Comparison of ENCODE assay signal across 17 mouse cellular contexts in genomic region chr1:125724304-125724703, GRCm38 (mm10). TPM values are rescaled to one million over a fixed set of nuclear protein-coding genes. Genes with fewer than 3 reads are reported as not detected.
DNase-seq lines count a peak whose midpoint lies in the region; ATAC-seq and TF ChIP-seq lines count a peak whose summit lies in the region.
"Had no signal": no experiment of that assay in that cellular context is flagged by ENCODE, and none has a peak within 500 bp of the region (broad histone marks: within the 10 kb centered on the region; RNA-seq: fewer than 3 reads in every experiment).

No protein-coding gene starts in this region.

- H3K9me3 ChIP-seq in forebrain, embryonic 15.5 days, result no peaks in the 10 kb centered on the region
- no peaks in the 10 kb centered on the region for H3K9me3 ChIP-seq in forebrain, embryonic 12.5 days
- H3K9me3 ChIP-seq in forebrain, postnatal 0 days (ENCODE audit: low read length), result no peaks in the 10 kb centered on the region
- H3K9me3 ChIP-seq: heart, embryonic 12.5 days; neural tube, embryonic 12.5 days had no signal

- ATAC-seq in forebrain, embryonic 15.5 days (replicated peaks), result peak; percentile 68
- no peak for ATAC-seq in forebrain, embryonic 12.5 days (ENCODE audit: low FRiP score)
- ATAC-seq in forebrain, postnatal 0 days, result peak; percentile 81
- ATAC-seq: liver, postnatal 0 days had no signal

- 68% methylated on average over 5 of the region's 5 CpGs for WGBS in forebrain, embryonic 15.5 days
- WGBS in forebrain, embryonic 12.5 days, result 88% methylated on average over 5 of the region's 5 CpGs
- 66% methylated on average over 5 of the region's 5 CpGs for WGBS in forebrain, postnatal 0 days

- no peaks in the 10 kb centered on the region for H3K4me1 ChIP-seq in forebrain, embryonic 15.5 days
- no peaks in the 10 kb centered on the region for H3K4me1 ChIP-seq in forebrain, embryonic 12.5 days
- H3K4me1 ChIP-seq in forebrain, postnatal 0 days (ENCODE audit: insufficient read depth), result no peaks in the 10 kb centered on the region
- H3K4me1 ChIP-seq: megakaryocyte, embryonic 14.5 days; neural tube, embryonic 12.5 days had no signal

- H3K4me2 ChIP-seq in forebrain, embryonic 15.5 days (replicated peaks), result no peak overlapping the region
- H3K4me2 ChIP-seq in forebrain, embryonic 12.5 days, result no peak overlapping the region
- H3K4me2 ChIP-seq in forebrain, postnatal 0 days (ENCODE audit: low read depth), result no peak overlapping the region
- H3K4me2 ChIP-seq: heart, embryonic 12.5 days; neural tube, embryonic 12.5 days had no signal

- intact Hi-C loops in left cerebral cortex, postnatal 4 days (cut with DNase I), result no loop called here

- no peak for TF ChIP-seq CTCF in forebrain, postnatal 0 days (IDR thresholded peaks at IDR 0.05; ENCODE audit: low read depth)

- peak; percentile 75 for DNase-seq in forebrain, postnatal 0 days
- DNase-seq in layer of hippocampus, postnatal 10 days (ENCODE audit: low spot score in 2 of 2), result peak; percentile 64 to 65
- DNase-seq in left cerebral cortex, postnatal 4 days, result peak; percentile 77
- DNase-seq in retina, embryonic 14.5 days (ENCODE audit: low spot score), result no peak
- DNase-seq in gastrocnemius, postnatal 25 days, result no peak
- DNase-seq in kidney, adult 18-20 months, result no peak
- DNase-seq: adrenal gland, adult 2 months; cerebellum, adult 18-20 months; kidney, postnatal 4 days; liver, postnatal 0 days; spleen, adult 18-20 months; thymus, adult 18-20 months had no signal

- no peak overlapping the region for H3K27ac ChIP-seq in forebrain, embryonic 15.5 days (replicated peaks)
- no peak overlapping the region for H3K27ac ChIP-seq in forebrain, embryonic 12.5 days
- no peak overlapping the region for H3K27ac ChIP-seq in forebrain, postnatal 0 days (ENCODE audit: low read depth, low read length)
- H3K27ac ChIP-seq: neural tube, embryonic 12.5 days had no signal

- no peak overlapping the region for H3K4me3 ChIP-seq in forebrain, embryonic 15.5 days
- no peak overlapping the region for H3K4me3 ChIP-seq in forebrain, embryonic 12.5 days (replicated peaks)
- H3K4me3 ChIP-seq in forebrain, postnatal 0 days (ENCODE audit: low read depth, low read length), result no peak overlapping the region
- H3K4me3 ChIP-seq: heart, embryonic 12.5 days; megakaryocyte, embryonic 14.5 days; neural tube, embryonic 12.5 days had no signal

- H3K9ac ChIP-seq in forebrain, embryonic 15.5 days (replicated peaks), result no peak overlapping the region
- H3K9ac ChIP-seq in forebrain, embryonic 12.5 days, result no peak overlapping the region
- H3K9ac ChIP-seq in forebrain, postnatal 0 days, result no peak overlapping the region
- H3K9ac ChIP-seq: heart, embryonic 12.5 days; liver, postnatal 0 days; neural tube, embryonic 12.5 days had no signal

- no peaks in the 10 kb centered on the region for H3K36me3 ChIP-seq in forebrain, embryonic 15.5 days
- no peaks in the 10 kb centered on the region for H3K36me3 ChIP-seq in forebrain, embryonic 12.5 days (replicated peaks)
- H3K36me3 ChIP-seq in forebrain, postnatal 0 days (ENCODE audit: insufficient read depth), result no peaks in the 10 kb centered on the region
- H3K36me3 ChIP-seq: heart, embryonic 12.5 days; neural tube, embryonic 12.5 days had no signal

- no peaks in the 10 kb centered on the region for H3K27me3 ChIP-seq in forebrain, embryonic 15.5 days
- no peaks in the 10 kb centered on the region for H3K27me3 ChIP-seq in forebrain, embryonic 12.5 days
- no peaks in the 10 kb centered on the region for H3K27me3 ChIP-seq in forebrain, postnatal 0 days (ENCODE audit: insufficient read depth, low read length)
- H3K27me3 ChIP-seq: heart, embryonic 12.5 days; megakaryocyte, embryonic 14.5 days; neural tube, embryonic 12.5 days had no signal

RNA-seq across cellular contexts. Expression of gene Gpr39, which starts 47.5 kb away (rescaled TPM):
- polyA plus RNA-seq in forebrain, embryonic 15.5 days (2015; fragmentation: Nextera tagmentation; extraction: Ambion mirVana), result not detected in 2 replicates
- not detected in 2 replicates for polyA plus RNA-seq in forebrain, embryonic 12.5 days (2016; fragmentation: Nextera tagmentation; extraction: Ambion mirVana)
- 0.15 and 0.38 TPM in 2 replicates for total RNA-seq in forebrain, postnatal 0 days (2014; rRNA removed)
- not detected in 2 replicates for polyA plus RNA-seq in forebrain, postnatal 0 days (2015; fragmentation: Nextera tagmentation; extraction: Ambion mirVana)
- under 1 TPM; 0.39 to 0.40 TPM for total RNA-seq in layer of hippocampus, postnatal 10 days (2021)
- not detected for total RNA-seq in left cerebral cortex, postnatal 4 days (2021)
- not detected for total RNA-seq in gastrocnemius, postnatal 25 days (2021)
- polyA plus RNA-seq: neural tube, embryonic 12.5 days had no signal

Comparison
In these comparisons a context has a peak if more than half of its experiments do, and no peak if none do; other contexts are left out.
1. DNase-seq: peak in forebrain, postnatal 0 days (single experiment), layer of hippocampus, postnatal 10 days (2 of 2) and left cerebral cortex, postnatal 4 days (single experiment); none in retina, embryonic 14.5 days (single experiment), gastrocnemius, postnatal 25 days (single experiment) and kidney, adult 18-20 months (single experiment).